Mouse (Mus musculus) embryo, embryonic 10 days (tissue): ENCODE measurements at regions not wholly inside any gene's neighbourhood (a gene's known extent, or its start where the extent isn't known, plus 50 kb on each side); places are given as distances from the start of the nearest gene placed in this dataset.

ENCODE experiments used
- DNase-seq: peaks from one replicate; pipeline ENCODE4 v3.0.0-alpha.2; 2015; ENCODE audit warnings: low spot score

DNA sequence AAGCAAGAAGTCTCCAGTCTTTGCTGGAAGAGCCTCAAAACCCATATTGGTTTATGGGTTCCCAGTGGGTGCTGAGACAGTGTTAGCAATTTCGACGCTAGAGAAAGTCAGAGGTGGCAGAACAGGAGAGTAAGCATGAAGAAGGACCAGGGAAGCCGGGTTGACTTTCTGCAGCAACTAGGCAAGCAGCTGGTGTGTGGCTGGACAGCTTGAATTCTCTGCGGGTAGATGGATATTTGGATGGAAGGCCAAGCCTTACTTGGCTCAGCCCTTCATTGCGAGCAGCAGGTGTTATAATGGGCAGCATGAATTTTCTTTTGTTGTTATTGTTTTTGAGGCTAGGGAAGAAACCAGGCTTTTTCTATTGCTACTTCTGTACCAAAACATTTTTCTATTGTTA lies 362.7 kb upstream of the Satb1 start:
- no peak for DNase-seq

- DNase-seq, result no peak
These were observed 358.1 kb upstream of the Satb1 start for GRCm38 (mm10) chr17:52191064-52191682.

DNA sequence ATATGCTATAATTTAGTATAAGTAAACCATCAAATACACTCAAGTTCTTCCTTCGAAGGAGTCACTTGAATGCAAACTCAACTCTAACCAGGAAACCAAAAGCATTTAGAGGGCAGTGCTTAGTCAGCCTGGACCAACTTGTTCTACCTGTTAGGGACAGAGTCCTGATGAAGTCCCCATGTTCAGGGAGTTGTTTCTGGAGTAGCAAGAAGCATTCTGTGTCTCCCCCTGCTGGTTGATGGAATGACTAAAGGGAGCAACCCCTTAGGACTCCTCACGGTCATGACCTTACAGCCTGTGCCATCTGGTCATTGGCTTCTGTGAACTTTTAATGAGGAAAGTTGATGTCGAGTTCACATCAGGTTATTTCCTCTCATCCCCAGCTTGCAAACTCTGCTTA lies 349.6 kb upstream of the Satb1 start:
- peak; percentile 83 for DNase-seq

DNA sequence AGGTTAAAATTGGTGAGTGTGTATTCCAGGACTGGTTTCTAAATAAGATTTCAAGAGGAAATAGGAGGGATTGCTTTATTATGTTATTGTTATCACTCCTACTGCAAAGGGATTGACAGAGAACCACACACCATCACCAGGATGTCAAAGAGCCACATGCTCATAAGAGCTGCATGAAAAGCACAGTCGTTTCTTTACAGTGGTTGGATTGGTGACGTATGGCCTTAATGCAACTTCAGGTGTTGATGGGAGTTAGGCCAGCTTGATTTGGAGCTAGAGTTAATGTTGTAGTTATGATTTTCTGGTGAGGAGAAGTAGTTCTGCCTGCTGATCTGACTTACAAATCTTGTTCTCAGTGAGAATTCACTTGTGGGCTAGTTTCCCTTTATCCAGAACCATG lies 344.9 kb upstream of the Satb1 start:
- no peak for DNase-seq

DNA sequence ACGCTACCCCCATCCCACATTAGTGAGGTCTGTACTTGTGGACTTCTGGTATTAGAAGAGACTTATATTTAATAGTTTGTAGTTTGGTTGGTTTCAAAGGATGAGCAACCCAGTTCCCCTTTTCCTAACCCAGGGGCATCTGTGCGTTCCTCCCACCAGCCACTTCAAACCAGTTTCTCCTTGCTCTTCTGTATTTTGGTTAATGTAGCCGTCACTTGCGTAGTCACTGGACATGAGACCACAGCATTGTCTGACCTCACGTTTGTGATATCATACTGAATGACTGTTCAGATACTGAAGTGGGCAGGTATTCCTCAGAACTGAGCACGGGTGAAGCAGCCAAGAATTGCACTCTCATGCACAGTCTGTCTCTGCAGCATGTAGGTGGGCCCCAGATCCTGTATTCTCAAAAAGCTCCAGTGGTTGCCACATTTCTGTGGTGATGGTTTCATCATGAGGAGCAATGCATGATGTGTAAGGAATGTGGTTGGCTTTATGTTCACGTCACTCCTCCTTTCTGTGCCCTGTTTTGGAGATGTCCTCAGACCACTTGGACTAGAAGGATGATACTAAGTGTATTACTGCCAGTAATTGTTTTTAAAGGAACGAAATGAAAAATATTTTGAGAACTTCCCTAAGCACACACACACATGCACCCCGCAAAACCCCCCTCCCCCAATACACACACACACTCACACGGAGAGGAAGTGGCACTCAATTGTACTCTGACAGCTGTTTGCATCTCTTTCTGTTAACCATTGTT lies 335.2 kb upstream of the Satb1 start:
- DNase-seq, result no peak

DNA sequence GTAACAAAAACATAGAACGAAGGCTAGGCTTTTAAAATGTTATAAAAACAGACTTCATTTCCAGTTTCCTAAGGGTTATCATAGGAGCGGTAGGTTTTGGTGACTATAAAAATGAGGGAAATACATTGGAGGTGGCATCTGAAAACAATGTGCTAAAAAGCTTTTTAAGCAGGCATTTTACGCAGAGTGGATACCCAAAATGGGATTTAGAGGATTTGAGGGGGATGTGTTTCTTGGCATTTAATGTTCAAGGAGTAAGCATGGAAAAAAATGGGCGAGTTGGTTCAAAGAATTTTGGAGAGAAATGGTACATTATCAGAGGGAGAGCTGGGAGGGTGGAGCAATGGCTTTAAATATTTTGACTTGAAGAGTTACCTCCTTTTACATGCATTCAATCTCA lies 334.6 kb upstream of the Satb1 start:
- DNase-seq, result no peak

- no peak for DNase-seq
These were observed 332.9 kb upstream of the Satb1 start for GRCm38 (mm10) chr17:52165891-52166485.

- DNase-seq, result no peak
These were observed 329.7 kb upstream of the Satb1 start for GRCm38 (mm10) chr17:52162559-52163397.

GRCm38 (mm10) chr17:52150496-52150895 lies 317.4 kb upstream of the Satb1 start:
- no peak for DNase-seq

GRCm38 (mm10) chr17:52149834-52150233 lies 316.7 kb upstream of the Satb1 start:
- DNase-seq, result no peak

DNA sequence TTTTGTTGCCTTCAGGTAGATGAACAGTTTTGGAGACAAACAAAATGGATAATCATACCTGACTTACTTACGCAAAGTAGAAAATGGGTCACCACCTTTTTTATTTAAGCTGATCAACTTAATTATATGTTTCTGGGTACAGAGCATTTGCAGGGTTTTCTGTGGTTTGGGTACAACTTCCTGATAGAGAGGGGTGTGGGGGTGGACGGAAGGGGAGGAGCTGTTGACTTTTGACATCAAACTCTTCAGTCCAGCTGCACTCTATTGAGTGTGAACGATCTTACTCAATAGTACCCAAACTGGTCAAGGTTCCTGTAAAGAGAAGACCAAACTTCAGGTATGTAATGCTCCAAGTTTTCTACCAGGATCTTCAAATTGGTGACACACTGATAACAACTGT lies 316.0 kb upstream of the Satb1 start:
- no peak for DNase-seq

DNA sequence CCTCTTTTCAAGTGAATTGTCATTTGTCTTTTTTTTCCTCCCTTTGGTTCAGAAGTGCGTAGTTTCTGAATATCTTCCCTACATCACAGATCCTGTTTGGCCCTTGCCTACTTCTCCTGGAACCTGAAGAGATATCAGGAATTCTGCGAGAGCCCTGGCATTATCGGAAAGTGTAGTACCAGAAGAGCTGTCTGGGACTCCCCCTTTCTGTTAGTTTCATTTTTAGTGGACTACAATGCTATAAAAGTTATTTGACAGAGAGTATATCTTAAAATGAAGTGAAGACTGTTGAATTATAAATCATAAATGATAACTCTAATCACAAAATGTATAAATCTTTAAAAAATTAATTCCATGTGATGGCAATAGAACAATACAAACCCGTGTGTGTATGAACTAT lies 270.8 kb upstream of the Satb1 start:
- no peak for DNase-seq

- DNase-seq, result no peak
These were observed 252.7 kb upstream of the Satb1 start for GRCm38 (mm10) chr17:52085834-52086233.

DNA sequence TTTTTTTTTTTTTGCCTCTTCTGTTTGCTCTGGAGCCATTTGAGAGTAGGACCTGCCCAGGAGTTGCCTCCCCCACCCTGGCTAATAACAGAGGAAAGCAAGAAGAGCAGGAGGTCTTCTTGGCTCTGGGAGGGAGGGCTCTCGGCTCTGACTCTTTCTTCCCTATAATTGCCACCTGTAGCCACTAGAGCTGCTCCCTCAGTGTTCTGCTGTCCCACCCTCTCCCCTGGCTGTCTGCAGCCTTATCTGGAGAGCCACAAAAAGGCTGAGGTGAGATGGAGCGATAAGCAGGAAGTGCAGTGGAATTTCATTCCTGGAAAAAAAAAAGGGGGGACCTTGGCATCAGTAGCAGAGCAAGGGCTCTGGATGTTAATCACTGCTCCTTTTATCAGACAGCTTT lies 251.4 kb upstream of the Satb1 start:
- peak; percentile 9 for DNase-seq

- no peak for DNase-seq
These were observed 246.2 kb upstream of the Satb1 start for GRCm38 (mm10) chr17:52079316-52079715.

GRCm38 (mm10) chr17:52078496-52078895 lies 245.4 kb upstream of the Satb1 start:
- DNase-seq, result no peak

DNA sequence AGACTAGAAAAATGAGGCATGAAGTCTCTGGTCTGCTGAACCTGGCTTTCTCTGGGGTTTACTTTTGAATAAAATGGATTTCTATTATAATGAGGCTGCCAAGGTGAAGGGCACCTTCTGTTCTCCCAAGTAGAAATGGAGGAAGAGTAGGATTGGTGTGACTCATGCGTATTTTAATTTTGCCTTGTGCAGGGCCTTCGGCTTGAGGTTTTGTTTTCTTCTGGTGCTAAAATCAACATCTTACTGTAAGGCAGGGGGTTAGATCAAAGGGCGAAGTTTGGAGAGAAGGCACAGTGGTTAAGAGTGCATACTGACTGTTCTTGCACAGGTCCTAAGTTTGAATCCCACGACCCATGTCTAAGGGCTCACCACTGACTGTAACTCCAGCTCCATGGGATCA lies 244.9 kb upstream of the Satb1 start:
- DNase-seq, result no peak

GRCm38 (mm10) chr17:52076746-52077145 lies 243.7 kb upstream of the Satb1 start:
- DNase-seq, result no peak

DNA sequence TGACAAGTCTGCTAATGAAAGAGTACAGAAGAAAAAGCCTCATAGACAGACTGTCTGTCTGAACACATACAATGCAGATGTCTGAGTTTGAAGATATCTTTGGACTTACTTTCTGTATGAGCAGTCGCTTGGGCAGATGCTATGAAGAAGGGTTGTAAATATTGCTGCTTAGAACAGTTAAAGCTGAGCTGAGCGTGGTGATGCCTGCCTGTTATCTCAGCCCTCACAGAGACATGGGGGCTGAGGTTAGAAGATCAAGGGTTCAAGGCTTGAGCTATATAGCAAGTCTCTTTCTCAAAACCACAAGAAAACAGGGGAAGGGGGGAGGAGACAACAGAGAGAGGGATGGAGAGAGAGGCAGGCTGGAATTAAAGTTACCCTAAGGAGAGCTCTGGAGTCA lies 234.6 kb upstream of the Satb1 start:
- no peak for DNase-seq

- no peak for DNase-seq
These were observed 231.5 kb upstream of the Satb1 start for GRCm38 (mm10) chr17:52064618-52065017.

GRCm38 (mm10) chr17:52063121-52063520 lies 230.0 kb upstream of the Satb1 start:
- no peak for DNase-seq

DNA sequence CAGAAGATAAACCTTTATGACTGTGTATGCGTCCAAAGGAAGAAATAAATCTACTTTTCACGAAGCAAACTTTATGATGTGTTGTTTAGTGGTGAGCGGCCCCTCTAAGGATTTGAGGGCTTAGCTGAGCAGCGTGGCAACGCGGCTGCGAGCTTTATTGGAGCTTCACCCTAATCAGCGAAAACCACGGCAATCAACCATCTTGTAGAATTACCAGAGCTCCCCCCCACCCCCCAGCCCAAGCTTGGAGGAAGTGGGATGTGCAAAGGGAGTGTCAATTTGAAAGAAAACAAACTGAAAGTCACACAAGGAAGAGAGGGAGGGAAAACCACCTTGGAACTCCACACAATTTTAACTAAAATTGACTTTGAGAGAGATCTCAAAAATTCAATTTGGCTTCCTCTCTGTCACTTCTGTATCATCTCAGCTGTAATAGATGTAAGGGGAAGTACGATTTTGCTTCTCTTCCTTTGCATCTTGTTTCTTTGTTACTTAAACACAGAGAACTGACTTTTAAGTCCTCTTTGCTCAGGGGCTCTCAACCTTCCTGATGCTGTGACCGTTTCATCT lies 229.1 kb upstream of the Satb1 start:
- DNase-seq, result no peak
